Mouse (Mus musculus): ENCODE results near the gene B4galt5.

Gene B4galt5

GRCm38 (mm10) chr2:167275856-167276255 lies 73.1 kb downstream of the B4galt5 start:
- DNase-seq (ENCODE audit: low spot score) = no peak

- DNase-seq (ENCODE audit: low spot score) = no peak
Observed at GRCm38 (mm10) chr2:167274713-167275465, 74.1 kb downstream of the B4galt5 start.

DNA sequence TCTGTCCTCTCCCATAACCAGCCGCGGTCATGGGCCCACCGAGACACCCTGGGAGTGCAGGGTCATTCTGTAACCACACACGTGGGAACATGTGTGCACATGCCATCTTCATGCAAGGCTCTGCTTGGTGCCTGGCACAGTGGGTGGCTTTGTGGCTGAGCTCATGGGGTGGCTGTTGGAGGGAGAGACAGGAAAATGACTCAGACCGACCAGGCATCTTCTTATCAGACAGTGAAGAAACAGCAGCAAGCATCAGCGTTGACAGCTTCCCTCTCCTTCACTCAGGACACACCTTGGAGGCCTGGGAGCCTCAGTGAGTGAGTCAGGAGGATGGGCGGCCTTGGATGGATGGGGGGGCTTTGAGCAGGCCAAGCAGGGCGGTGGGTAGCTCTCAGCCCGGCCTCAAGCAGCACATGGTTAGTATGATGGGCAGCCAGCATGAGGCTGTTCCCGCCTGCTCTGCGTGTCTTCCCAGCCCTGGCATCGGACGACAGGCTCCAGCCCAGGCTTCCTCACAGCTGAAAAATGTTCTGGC lies 75.7 kb downstream of the B4galt5 start:
- DNase-seq (ENCODE audit: low spot score) = no peak

GRCm38 (mm10) chr2:167272706-167273105 lies 76.3 kb downstream of the B4galt5 start:
- no peak for DNase-seq (ENCODE audit: low spot score)

DNA sequence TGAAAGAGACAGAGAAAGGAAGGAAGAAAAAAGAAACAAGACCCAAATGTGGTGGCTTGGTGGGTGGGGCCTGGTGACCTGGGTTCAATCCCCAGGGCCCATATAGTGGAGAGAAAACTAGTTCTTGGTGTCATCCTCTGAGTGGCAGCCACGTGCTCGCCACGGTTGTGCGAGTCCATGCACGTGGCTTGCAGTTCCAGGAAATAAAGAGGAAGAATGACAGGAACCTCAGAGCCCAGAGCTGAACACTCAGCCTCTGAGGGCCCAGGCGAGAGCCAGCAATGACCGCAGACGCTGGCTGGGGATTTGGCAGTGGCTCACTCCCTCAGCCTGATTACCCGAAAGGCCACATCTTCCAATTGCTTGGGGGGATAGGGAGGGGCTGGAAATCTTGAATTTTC lies 77.9 kb downstream of the B4galt5 start:
- no peak for DNase-seq (ENCODE audit: low spot score)

- no peak for DNase-seq (ENCODE audit: low spot score)
Observed at GRCm38 (mm10) chr2:167270496-167270895, 78.5 kb downstream of the B4galt5 start.

DNA sequence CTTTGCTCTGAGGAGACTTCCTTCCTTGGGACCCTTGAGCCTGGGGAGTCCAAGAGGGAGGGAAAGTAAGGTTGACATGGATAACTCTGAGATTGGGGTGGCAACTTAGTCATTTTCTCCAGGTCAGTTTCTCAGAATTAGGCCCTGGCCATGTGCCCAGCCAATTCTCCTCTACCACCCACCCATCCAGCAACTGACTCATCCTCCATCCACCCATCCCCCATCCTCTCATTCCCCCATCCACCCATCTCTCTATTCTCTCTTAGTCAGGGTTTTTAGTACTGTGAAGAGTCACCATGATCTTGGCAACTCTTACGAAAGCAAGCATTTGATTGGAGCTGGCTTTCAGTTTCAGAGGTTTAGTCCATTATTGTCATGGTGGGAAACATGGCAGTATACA lies 80.3 kb downstream of the B4galt5 start:
- no peak for DNase-seq (ENCODE audit: low spot score)

GRCm38 (mm10) chr2:167268411-167268690 lies 80.6 kb downstream of the B4galt5 start:
- no peak for DNase-seq (ENCODE audit: low spot score)

DNA sequence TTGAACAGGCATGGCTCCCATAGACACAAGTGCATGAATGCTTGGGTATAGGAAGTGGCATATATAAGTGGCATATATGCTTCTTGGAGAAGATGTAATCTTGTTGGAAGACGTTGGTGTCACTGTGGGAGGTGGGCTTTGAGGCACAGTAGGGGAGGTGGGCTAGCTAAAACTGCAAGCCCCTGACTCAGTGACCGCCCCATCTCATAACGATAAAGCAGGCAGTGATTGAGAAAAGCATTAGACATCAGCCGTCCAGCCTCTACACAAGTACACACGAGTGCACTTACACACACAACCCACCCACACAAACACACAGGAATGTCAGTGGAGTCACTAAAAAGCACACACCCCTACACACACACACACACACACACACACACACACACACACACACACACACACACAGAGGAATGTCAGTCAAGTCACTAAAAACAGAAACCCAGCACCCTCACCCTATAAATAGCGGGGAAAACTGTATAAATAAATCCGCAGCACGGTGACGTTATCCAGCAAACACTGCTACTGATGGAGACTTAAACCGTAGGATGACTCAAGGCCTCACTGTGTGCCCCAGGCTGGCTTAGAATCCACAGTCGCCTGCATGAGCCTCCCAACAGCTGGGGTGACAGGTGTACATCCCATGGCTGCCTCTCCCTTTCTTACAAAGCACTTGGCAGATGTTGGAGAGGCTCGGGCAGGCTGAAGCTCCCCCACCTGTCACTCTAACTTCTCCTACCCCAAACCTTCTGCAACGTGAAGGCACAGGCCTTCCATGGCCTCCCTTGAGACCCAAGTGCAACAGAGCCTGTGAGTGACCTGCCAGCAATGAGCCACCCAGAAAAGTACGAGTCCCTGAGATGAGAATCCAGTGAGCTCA lies 81.2 kb downstream of the B4galt5 start:
- DNase-seq (ENCODE audit: low spot score) = no peak

DNA sequence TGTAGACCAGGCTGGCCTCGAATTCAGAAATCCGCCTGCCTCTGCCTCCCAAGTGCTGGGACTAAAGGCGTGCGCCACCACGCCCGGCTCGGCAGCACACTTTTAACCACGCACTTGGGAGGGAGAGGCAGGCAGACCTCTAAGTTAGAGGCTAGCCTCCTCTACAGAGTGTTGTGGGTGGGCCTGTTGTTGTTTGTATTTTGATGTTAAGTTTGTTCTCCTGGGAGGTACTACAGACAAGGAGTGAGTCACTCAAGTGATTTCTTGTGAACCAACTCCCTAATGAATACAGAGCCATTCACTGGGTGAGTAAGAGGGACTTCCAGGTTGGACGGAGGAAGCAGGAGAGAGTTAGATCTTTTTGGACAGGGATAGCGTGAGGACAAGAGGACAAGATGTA lies 82.8 kb downstream of the B4galt5 start:
- DNase-seq (ENCODE audit: low spot score) = no peak

DNA sequence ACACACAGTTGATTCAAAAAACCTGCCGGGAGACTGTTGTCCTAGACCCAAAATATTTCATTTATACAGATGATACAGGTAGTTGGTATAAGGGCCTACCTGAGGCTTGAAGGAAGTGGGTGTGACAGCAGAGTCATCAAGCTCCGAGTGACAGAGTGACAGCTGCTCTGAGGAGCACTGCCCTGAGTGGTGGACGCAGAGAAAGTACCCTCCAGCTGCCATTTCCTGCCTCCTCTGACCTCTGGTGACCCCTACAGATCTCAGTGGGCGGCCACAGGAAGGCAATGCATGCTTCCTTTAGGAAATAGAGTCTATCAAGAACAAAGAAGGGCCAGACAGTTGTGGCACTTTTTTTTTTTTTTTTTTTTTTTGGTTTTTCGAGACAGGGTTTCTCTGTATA lies 83.2 kb downstream of the B4galt5 start:
- no peak for DNase-seq (ENCODE audit: low spot score)

DNA sequence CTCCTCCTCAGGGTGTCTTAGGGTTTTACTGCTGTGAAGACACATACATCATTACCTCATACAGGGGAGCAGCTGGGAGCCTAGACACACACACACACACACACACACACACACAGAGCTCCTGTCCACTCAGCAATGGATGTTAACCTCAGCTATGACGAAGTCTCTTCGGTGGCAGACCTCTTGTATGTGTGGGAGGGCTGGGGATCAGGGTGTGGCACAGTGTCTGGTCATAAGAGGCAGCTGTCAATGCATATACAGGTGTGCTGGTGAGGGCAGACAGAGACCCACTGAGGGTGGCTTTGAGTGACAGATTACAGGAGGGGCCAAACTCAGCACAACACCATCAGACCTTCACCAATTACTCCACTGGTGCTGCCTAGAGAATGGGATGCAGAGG lies 84.0 kb downstream of the B4galt5 start:
- no peak for DNase-seq (ENCODE audit: low spot score)

DNA sequence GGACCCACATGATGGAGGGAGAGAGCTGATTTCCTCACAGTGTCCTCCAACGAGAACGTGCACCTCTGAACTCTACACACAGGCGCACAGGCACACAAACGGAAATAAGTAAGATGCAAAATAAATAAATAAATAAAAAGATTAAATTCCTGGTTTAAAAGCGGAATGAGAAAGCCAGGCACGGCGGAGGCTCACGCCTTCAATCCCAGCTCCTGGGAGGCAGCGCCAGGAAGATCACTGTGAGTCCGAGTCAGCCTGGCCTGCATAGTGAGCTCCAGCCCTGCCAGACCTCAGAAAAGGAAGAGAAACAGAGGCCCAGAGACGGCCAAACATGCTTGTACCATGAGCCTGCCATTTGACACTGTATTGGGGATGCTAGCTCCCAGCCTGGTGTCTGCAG lies 85.1 kb downstream of the B4galt5 start:
- DNase-seq (ENCODE audit: low spot score) = no peak

DNA sequence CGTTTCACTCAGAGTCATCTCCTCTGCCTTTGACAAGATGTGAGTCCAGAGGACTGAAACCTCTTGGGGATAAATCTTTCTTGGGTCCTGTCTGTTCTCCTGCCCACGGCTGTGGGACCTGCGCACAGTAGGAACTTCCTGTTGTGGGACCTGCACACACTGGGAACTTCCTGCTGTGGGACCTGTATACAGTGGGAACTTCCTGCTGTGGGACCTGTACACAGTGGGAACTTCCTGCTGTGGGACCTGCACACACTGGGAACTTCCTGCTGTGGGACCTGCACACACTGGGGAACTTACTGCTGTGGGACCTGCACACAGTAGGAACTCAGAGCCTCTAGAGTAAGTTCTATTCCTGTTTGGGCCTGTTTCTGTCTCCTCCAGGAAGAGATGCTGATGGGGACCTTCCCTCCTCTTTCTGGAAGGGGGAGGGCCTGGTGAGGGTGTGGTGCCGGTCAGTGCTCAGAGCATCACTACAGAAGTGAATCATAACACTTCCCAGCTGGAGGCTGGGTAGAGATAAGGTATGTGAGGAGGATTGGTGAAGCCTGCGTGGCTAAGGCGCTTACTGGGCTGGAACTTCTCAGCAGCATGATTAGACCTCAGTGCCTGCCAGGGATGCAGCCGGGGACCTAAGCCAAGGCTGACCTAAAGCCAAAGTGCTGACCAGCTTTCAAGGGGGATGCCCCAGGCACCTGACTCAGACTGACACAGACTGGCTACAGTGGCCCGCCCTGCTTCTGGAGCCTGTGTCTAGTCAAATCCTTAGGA lies 85.8 kb downstream of the B4galt5 start:
- DNase-seq (ENCODE audit: low spot score) = no peak

- no peak for DNase-seq (ENCODE audit: low spot score)
Observed at GRCm38 (mm10) chr2:167262433-167262832, 86.5 kb downstream of the B4galt5 start.

DNA sequence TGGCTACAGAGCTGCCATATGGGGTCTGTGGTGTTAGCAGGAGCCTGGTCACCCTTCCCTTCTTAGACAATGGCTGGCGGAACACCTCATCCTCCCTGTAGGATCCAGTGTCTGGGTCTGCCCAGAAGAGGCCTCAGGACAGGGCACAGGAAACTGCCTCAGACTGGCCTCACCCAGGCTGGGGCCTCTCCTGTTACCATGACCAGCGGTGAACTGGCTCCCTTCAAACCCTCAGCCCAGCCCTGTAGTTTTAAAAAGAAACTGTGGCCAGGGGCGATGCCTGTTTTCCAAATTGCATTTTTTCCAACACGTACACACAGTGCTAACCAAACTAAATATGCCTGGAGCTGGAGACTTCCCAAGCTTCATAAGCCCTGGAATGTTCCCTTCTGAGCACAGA lies 87.9 kb downstream of the B4galt5 start:
- DNase-seq (ENCODE audit: low spot score) = no peak

- DNase-seq (ENCODE audit: low spot score) = no peak
Observed at GRCm38 (mm10) chr2:167257790-167258189, 91.2 kb downstream of the B4galt5 start.

- no peak for DNase-seq (ENCODE audit: low spot score)
Observed at GRCm38 (mm10) chr2:167254808-167255207, 94.2 kb downstream of the B4galt5 start.

GRCm38 (mm10) chr2:167254185-167254584 lies 94.8 kb downstream of the B4galt5 start:
- DNase-seq (ENCODE audit: low spot score) = no peak

DNA sequence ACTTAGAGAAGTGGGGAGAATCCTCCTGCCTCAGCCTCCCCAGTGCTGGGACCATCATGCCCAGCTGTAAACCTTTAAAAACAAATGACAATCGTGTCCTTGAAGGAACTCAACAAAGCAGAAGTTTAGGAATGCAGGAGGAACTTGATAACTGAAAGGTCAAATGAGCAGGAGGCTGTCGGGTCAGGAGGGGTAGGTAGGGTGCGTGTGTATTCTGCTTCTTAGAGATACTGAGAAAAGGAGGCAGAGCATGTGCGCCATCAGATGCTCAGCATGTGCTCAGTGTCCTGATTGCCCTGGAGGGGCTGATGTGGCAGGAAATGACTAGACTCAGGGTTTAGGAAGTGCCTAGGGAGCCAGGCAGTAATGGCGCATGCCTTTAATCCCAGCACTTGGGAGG lies 95.5 kb downstream of the B4galt5 start:
- DNase-seq (ENCODE audit: low spot score) = no peak

DNA sequence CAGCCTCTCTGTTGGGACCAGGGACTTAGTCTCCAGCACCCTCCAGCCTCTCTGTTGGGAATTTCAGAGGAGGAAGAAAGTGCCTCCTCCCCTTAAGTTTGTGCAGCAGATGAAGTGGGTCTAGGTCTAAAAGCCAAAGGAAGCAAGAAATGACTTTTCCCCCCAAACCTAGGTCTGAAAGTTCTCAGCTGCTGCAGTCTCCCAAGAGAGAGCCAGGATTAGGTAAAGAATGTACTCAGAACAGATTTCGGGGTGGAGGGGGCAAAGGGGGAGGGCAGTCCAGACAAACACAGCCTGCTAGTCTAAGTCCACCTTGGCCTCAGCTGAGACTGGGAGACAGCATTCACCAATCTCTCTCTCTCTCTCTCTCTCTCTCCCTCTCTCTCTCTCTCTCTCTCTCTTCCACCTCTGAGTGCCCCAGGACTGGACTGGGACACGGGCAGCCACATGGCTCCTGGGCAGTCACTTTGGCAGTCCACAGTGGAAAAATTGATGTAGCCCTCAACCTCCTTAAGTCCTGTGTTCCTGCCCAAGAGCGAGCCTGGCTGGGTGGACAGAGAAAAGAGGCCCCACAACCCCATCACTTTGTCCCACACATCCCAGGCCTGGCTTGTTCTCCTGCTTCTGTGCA lies 96.8 kb downstream of the B4galt5 start:
- DNase-seq (ENCODE audit: low spot score) = no peak

DNA sequence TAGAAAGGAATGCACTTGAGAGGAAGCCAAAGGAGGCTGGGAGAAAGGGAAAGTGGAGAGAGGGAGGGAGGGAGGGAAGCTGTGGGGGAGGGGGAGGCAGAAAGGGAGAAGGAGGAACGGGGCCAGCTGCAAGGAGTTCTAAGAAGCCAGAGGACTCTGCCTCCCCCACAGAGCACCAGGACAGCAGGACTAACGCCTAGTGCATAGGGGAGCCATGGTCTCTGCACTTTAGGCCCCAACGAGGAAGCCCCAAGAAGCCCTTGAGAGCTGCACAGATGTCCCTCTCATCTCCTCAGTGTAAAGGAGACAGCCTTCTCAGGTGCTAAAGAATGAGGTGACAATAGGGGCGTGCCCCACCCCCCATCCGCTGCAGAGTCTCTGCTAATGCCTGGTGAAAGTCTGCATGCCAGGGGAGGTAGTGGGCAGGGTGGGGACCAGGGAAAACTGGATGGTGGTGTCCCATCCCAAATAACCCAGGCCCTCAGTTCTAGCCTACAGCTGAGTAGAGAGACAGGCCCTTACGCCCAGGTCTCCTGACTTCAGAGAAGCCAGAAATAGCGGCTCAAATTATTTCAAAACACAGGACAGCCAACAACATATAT lies 98.1 kb downstream of the B4galt5 start:
- no peak for DNase-seq (ENCODE audit: low spot score)
